Mouse (Mus musculus) olfactory bulb, adult 2 months (tissue): Measurements from ENCODE around the gene Tesk1. TPM values are rescaled to one million over a fixed set of nuclear protein-coding genes. Genes with fewer than 3 reads are reported as not detected.

Experiments
- H3K27ac ChIP-seq: fragments of 200-500 bp; 2 replicates; pipeline ENCODE4 v1.5.1; 2012; ENCODE audit warnings: low read depth, low read length; ENCODE audit not compliant: insufficient read depth
- H3K4me1 ChIP-seq: fragments of 200-500 bp; 2 replicates; pipeline ENCODE4 v1.6.1; 2012; ENCODE audit warnings: low read length; ENCODE audit not compliant: control insufficient read depth, insufficient read depth
- H3K4me3 ChIP-seq: fragments of 200-500 bp; 2 replicates; pipeline ENCODE4 v1.5.1; 2012; ENCODE audit warnings: mild to moderate bottlenecking, low read depth, low read length, moderate library complexity; ENCODE audit not compliant: insufficient read depth
- CTCF ChIP-seq: fragments of 200-500 bp; IDR thresholded peaks from 2 replicates; pipeline ENCODE4 v1.5.1; 2012; ENCODE audit warnings: low read depth, mild to moderate bottlenecking, low read length, moderate library complexity; ENCODE audit not compliant: insufficient read depth
- POLR2A ChIP-seq: fragments of 200-500 bp; IDR thresholded peaks from 2 replicates; pipeline ENCODE4 v1.6.1; 2012; ENCODE audit warnings: mild to moderate bottlenecking, low read depth, low read length, moderate library complexity; ENCODE audit not compliant: insufficient read depth
- WGBS: fragments of 180-500 bp; shearing (Covaris S2); methylation state at CpG from one replicate; pipeline ENCODE4 v1.1.7; 2018; 5-methylcytosine and 5-hydroxymethylcytosine counted together
- polyA plus RNA-seq: library from polyadenylated mRNA; stranded (reverse); fragments of >200 nt; gene quantifications from 2 replicates; pipeline ENCODE4 v1.2.4, GENCODE M21; 2012; ENCODE audit warnings: low replicate concordance; ENCODE audit not compliant: missing spikeins, insufficient read depth, insufficient read length

Tesk1 gene
- polyA plus RNA-seq, 1 experiment = not detected

GRCm38 (mm10) chr4:43417269-43418062 lies 24.3 kb upstream of the Tesk1 start:
- 55% methylated on average over 16 of the region's 16 CpGs for WGBS
- H3K4me1 ChIP-seq = peaks cover 27% of the 10 kb centered on the region
- no peak for TF ChIP-seq POLR2A
- TF ChIP-seq CTCF = no peak
- no peak overlapping the region for H3K4me3 ChIP-seq
- no peak overlapping the region for H3K27ac ChIP-seq

GRCm38 (mm10) chr4:43418450-43418849 lies 23.3 kb upstream of the Tesk1 start:
- H3K4me3 ChIP-seq = no peak overlapping the region
- H3K4me1 ChIP-seq = peaks cover 24% of the 10 kb centered on the region
- no peak overlapping the region for H3K27ac ChIP-seq
- no peak for TF ChIP-seq CTCF
- WGBS = 56% methylated on average over 4 of the region's 4 CpGs

GRCm38 (mm10) chr4:43418973-43419656 lies 22.6 kb upstream of the Tesk1 start:
- no peak overlapping the region for H3K27ac ChIP-seq
- H3K4me3 ChIP-seq = no peak overlapping the region
- H3K4me1 ChIP-seq = peaks cover 23% of the 10 kb centered on the region
- TF ChIP-seq CTCF (no peak), POLR2A (no peak)
- 62% methylated on average over 15 of the region's 15 CpGs for WGBS

- Histone ChIP-seq H3K4me1 (peaks cover 23% of the 10 kb centered on the region), H3K27ac (no peak overlapping the region), H3K4me3 (no peak overlapping the region)
- WGBS = 68% methylated on average over 9 of the region's 9 CpGs
- TF ChIP-seq POLR2A (no peak), CTCF (no peak)
Observed at GRCm38 (mm10) chr4:43419801-43420281, 21.9 kb upstream of the Tesk1 start.

GRCm38 (mm10) chr4:43420305-43420704 lies 21.4 kb upstream of the Tesk1 start:
- TF ChIP-seq POLR2A (no peak), CTCF (no peak)
- no peak overlapping the region for H3K4me3 ChIP-seq
- WGBS = 2% methylated on average over 6 of the region's 6 CpGs
- H3K4me1 ChIP-seq = peaks cover 22% of the 10 kb centered on the region
- H3K27ac ChIP-seq = no peak overlapping the region

GRCm38 (mm10) chr4:43421632-43422240 lies 20.0 kb upstream of the Tesk1 start:
- Histone ChIP-seq H3K4me3 (no peak overlapping the region), H3K4me1 (peaks cover 11% of the 10 kb centered on the region), H3K27ac (no peak overlapping the region)
- WGBS = 83% methylated on average over 28 of the region's 28 CpGs
- TF ChIP-seq CTCF (no peak), POLR2A (no peak)

GRCm38 (mm10) chr4:43423267-43423934 lies 18.3 kb upstream of the Tesk1 start:
- H3K4me3 ChIP-seq = no peak overlapping the region
- no peak overlapping the region for H3K27ac ChIP-seq
- 87% methylated on average over 20 of the region's 20 CpGs for WGBS
- H3K4me1 ChIP-seq = peaks cover 14% of the 10 kb centered on the region
- TF ChIP-seq POLR2A = no peak
- no peak for TF ChIP-seq CTCF

GRCm38 (mm10) chr4:43424072-43424471 lies 17.7 kb upstream of the Tesk1 start:
- Histone ChIP-seq H3K27ac (no peak overlapping the region), H3K4me1 (peaks cover 18% of the 10 kb centered on the region), H3K4me3 (no peak overlapping the region)
- TF ChIP-seq POLR2A (no peak), CTCF (no peak)
- WGBS = 85% methylated on average over 9 of the region's 9 CpGs
